Mouse (Mus musculus): ENCODE measurements around the gene Scn4a. TPM values are rescaled to one million over a fixed set of nuclear protein-coding genes. Genes with fewer than 3 reads are reported as not detected.

The Scn4a gene
- polyA plus RNA-seq, 1 experiment from 2014 or later, result 0.03 TPM

GRCm38 (mm10) chr11:106381883-106382282 lies 28.8 kb upstream of the Scn4a start:
- H3K36me3 ChIP-seq (ENCODE audit: inconsistent target), result no peaks in the 10 kb centered on the region
- H3K4me3 ChIP-seq (ENCODE audit: inconsistent target), result peak overlapping the region; percentile 1; the same call in 1 of the 2 replicates
- H3K79me2 ChIP-seq (ENCODE audit: inconsistent target), result no peaks in the 10 kb centered on the region
- WGBS (ENCODE audit: missing documents), result 55% methylated on average over 7 of the region's 7 CpGs
- peak overlapping the region; percentile 8 for H3K27ac ChIP-seq

DNA sequence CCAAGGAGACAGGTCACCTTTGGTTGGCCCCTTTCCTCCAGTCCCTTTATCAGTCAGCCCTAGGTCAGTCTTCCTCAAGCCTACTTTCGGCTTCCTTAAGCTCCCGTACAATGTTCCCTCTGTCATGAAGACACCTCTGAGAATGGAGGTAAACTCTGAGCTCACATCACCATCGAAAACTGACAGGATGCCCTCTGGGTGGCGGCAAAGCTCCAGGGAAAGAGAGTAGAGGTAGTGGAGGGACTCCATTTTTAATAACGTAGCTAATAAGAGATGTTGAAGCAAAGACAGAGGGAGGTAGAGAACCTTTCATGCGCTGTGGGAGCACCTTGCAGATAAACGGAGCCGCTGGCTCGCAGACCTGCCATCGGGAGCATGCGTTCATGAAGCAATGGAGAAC lies 27.9 kb upstream of the Scn4a start:
- no peak overlapping the region for H3K27ac ChIP-seq
- WGBS (ENCODE audit: missing documents), result 96% methylated on average over 11 of the region's 11 CpGs
- H3K4me3 ChIP-seq (ENCODE audit: inconsistent target), result no peak overlapping the region
- H3K36me3 ChIP-seq (ENCODE audit: inconsistent target), result no peaks in the 10 kb centered on the region
- H3K79me2 ChIP-seq (ENCODE audit: inconsistent target), result no peaks in the 10 kb centered on the region

DNA sequence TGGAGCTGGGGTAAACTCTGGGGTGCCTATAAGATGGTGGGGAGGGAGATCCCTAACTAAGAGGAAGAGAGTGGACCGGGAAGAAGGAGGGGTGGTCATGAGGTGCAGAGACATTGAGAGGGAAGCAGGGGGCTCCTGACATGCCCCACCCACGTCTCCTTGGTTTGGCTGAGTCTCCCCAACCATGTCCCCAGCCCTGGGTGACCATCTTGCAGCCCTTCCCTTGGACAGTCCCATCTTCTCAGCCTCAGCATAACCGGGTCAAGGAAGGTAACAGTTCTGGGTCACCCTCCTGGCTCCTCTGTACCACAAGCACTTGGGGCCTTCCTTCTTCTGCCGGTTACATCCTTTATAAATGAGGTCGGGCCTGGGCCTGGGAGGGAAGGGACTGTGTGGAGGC lies 21.9 kb upstream of the Scn4a start:
- H3K79me2 ChIP-seq (ENCODE audit: inconsistent target), result no peaks in the 10 kb centered on the region
- H3K4me3 ChIP-seq (ENCODE audit: inconsistent target), result no peak overlapping the region
- no peak overlapping the region for H3K27ac ChIP-seq
- no peaks in the 10 kb centered on the region for H3K36me3 ChIP-seq (ENCODE audit: inconsistent target)
- WGBS (ENCODE audit: missing documents), result 80% methylated on average over 5 of the region's 5 CpGs

- no peak overlapping the region for H3K4me3 ChIP-seq (ENCODE audit: inconsistent target)
- no peaks in the 10 kb centered on the region for H3K79me2 ChIP-seq (ENCODE audit: inconsistent target)
- 75% methylated on average over 9 of the region's 9 CpGs for WGBS (ENCODE audit: missing documents)
- H3K36me3 ChIP-seq (ENCODE audit: inconsistent target), result no peaks in the 10 kb centered on the region
- H3K27ac ChIP-seq, result no peak overlapping the region
Observed at GRCm38 (mm10) chr11:106374559-106374958, 21.5 kb upstream of the Scn4a start.

- Histone ChIP-seq H3K4me3 (ENCODE audit: inconsistent target) (no peak overlapping the region), H3K79me2 (ENCODE audit: inconsistent target) (no peaks in the 10 kb centered on the region), H3K27ac (no peak overlapping the region), H3K36me3 (ENCODE audit: inconsistent target) (no peaks in the 10 kb centered on the region)
- WGBS (ENCODE audit: missing documents), result 84% methylated on average over 11 of the region's 11 CpGs
Observed at GRCm38 (mm10) chr11:106373998-106374397, 20.9 kb upstream of the Scn4a start.

GRCm38 (mm10) chr11:106366316-106366715 lies 13.2 kb upstream of the Scn4a start:
- 2% methylated on average over 3 of the region's 3 CpGs for WGBS (ENCODE audit: missing documents)
- Histone ChIP-seq H3K79me2 (ENCODE audit: inconsistent target) (no peaks in the 10 kb centered on the region), H3K36me3 (ENCODE audit: inconsistent target) (no peaks in the 10 kb centered on the region), H3K4me3 (ENCODE audit: inconsistent target) (no peak overlapping the region), H3K27ac (no peak overlapping the region)

DNA sequence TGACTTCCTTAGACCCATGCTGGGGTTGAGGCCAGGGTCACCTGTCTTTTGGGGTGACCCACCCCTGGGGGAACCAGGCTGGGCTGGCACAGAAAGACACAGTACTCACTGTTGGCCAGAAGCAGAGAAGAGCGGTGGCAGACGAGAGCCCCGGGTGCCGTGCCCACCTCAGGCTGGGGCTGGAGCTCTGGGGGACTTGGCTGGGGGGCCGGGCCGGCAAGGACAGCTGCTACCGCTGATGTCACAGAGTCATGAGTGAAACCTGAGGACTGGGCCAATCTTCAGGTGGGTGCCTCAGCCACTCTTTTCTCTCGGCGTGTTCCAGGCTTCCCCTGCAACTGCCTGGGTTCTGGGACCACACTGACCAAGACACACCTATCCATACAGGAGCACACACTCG lies 12.3 kb upstream of the Scn4a start, which contains the start of gene Prr29:
Gene Prr29, plus strand, starts transcription at position 107 of the 400 bp plus-strand sequence.
- 83% methylated on average over 10 of the region's 10 CpGs for WGBS (ENCODE audit: missing documents)
- H3K36me3 ChIP-seq (ENCODE audit: inconsistent target), result no peaks in the 10 kb centered on the region
- H3K4me3 ChIP-seq (ENCODE audit: inconsistent target), result no peak within 1 kb of the TSS
- no peak within 1 kb of the TSS for H3K27ac ChIP-seq
- no peaks in the 10 kb centered on the region for H3K79me2 ChIP-seq (ENCODE audit: inconsistent target)

DNA sequence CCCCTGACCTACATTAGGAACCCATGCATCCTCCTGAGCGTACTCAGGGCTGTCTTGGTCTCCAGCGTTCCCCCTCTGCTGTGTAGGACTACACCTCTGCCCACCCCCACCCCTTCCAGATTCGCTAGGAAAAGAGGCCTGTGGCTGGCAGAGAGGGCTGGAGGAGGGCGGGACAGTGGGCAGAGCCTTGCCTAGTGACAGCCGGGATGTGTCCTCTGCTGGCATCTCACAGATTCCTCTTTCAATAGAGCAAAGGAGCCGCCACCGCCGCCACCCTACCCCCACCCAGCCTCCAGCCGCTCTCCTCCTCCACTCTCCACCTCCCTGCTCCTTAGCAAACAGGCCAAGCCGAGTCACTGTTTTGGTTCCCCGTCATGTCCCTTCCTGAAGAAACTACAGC lies 11.6 kb upstream of the Scn4a start:
- Histone ChIP-seq H3K79me2 (ENCODE audit: inconsistent target) (no peaks in the 10 kb centered on the region), H3K36me3 (ENCODE audit: inconsistent target) (no peaks in the 10 kb centered on the region), H3K4me3 (ENCODE audit: inconsistent target) (no peak overlapping the region), H3K27ac (no peak overlapping the region)
- WGBS (ENCODE audit: missing documents), result 26% methylated on average over 11 of the region's 11 CpGs

GRCm38 (mm10) chr11:106359350-106359749 lies 6.3 kb upstream of the Scn4a start:
- no peaks in the 10 kb centered on the region for H3K36me3 ChIP-seq (ENCODE audit: inconsistent target)
- WGBS (ENCODE audit: missing documents), result 46% methylated on average over 5 of the region's 5 CpGs
- no peak overlapping the region for H3K4me3 ChIP-seq (ENCODE audit: inconsistent target)
- H3K79me2 ChIP-seq (ENCODE audit: inconsistent target), result no peaks in the 10 kb centered on the region
- H3K27ac ChIP-seq, result no peak overlapping the region

DNA sequence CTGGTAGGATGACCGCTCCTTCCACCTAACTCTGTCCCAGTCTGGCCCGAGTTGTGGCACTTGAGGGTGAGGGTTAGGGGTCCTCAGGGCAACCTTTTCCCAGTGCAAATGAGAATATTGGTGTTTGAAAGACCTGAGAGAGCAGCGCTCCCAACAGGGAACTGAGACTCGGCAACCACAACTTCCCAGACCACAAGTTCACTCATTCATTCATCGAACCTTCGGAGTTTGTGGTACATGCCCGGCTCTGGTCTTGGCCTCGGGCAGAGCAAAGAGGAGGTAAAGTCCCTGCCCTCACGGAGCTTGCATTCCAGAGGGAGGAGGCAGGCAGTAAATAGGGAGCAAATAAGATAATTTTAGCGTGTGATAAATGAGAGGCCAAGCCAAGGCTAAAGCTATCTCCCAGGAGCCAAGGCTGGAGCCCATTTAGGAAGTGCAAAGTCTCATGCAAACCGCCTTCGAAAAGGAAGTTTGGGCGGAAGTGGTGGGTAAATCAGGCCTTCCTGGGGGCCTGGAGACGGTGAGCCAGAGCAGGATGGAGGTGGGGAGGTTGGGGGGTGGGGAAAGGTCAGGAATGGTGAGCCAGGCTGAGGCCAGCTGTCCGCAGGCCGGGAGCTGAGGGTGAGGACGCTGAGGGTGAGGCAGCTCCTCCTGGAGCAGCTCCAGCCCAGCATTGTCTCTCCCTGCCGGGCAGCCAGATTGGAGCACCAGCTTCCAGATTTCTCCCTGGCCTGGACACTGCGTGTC lies 2.5 kb upstream of the Scn4a start:
- Histone ChIP-seq H3K4me3 (ENCODE audit: inconsistent target) (no peak overlapping the region), H3K27ac (peak overlapping the region; percentile 5), H3K79me2 (ENCODE audit: inconsistent target) (no peaks in the 10 kb centered on the region), H3K36me3 (ENCODE audit: inconsistent target) (no peaks in the 10 kb centered on the region)
- 27% methylated on average over 19 of the region's 19 CpGs for WGBS (ENCODE audit: missing documents)

GRCm38 (mm10) chr11:106354181-106354580 lies 1.1 kb upstream of the Scn4a start:
- H3K36me3 ChIP-seq (ENCODE audit: inconsistent target), result no peaks in the 10 kb centered on the region
- no peak overlapping the region for H3K4me3 ChIP-seq (ENCODE audit: inconsistent target)
- no peak overlapping the region for H3K27ac ChIP-seq
- 36% methylated on average over 1 of the region's 1 CpGs for WGBS (ENCODE audit: missing documents)
- H3K79me2 ChIP-seq (ENCODE audit: inconsistent target), result no peaks in the 10 kb centered on the region

DNA sequence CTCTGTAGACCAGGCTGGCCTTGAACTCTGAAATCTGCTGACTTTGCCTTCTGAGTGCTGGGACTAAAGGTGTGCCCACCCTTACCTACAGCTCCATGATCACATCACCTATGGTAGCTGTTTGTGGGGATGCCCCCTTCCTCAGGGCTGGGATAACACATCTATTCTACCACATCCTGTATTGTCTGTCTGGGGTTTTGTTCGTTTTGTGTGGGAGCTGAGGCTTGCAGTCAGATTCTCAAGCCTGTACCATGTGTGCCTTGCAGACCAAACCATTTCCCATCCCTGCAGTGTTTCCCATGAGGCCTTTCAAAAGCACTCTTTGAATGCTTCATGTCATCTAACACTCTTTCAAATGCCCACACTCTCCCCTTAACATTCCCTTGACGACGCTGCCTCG lies 1.1 kb downstream of the Scn4a start:
- Histone ChIP-seq H3K36me3 (ENCODE audit: inconsistent target) (no peaks in the 10 kb centered on the region), H3K79me2 (ENCODE audit: inconsistent target) (no peaks in the 10 kb centered on the region), H3K4me3 (ENCODE audit: inconsistent target) (no peak overlapping the region), H3K27ac (no peak overlapping the region)
- 81% methylated on average over 4 of the region's 4 CpGs for WGBS (ENCODE audit: missing documents)

GRCm38 (mm10) chr11:106351253-106351652 lies 1.8 kb downstream of the Scn4a start:
- no peak overlapping the region for H3K4me3 ChIP-seq (ENCODE audit: inconsistent target)
- 80% methylated on average over 3 of the region's 3 CpGs for WGBS (ENCODE audit: missing documents)
- no peaks in the 10 kb centered on the region for H3K36me3 ChIP-seq (ENCODE audit: inconsistent target)
- H3K79me2 ChIP-seq (ENCODE audit: inconsistent target), result no peaks in the 10 kb centered on the region
- H3K27ac ChIP-seq, result no peak overlapping the region

DNA sequence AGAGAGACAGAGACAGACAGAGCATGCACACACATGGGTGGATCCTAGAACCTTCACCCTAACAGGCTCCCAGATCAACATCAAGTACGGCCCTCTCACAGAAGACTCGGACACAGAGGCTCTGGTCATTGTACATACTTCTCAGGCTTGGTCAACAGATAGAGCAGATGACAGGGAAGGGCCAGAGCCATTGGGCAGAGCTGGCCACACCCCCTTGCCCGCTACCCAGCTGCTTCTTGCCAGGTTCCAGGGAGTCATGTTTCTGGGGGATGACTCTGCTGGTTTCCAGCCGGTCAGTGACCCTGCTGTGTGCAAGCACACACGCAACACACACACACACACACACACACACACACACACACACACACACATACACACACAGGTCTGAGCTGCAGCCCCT lies 2.2 kb downstream of the Scn4a start:
- 92% methylated on average over 5 of the region's 5 CpGs for WGBS (ENCODE audit: missing documents)
- Histone ChIP-seq H3K4me3 (ENCODE audit: inconsistent target) (no peak overlapping the region), H3K27ac (no peak overlapping the region), H3K79me2 (ENCODE audit: inconsistent target) (no peaks in the 10 kb centered on the region), H3K36me3 (ENCODE audit: inconsistent target) (no peaks in the 10 kb centered on the region)

- H3K4me3 ChIP-seq (ENCODE audit: inconsistent target), result no peak overlapping the region
- H3K79me2 ChIP-seq (ENCODE audit: inconsistent target), result no peaks in the 10 kb centered on the region
- 92% methylated on average over 6 of the region's 6 CpGs for WGBS (ENCODE audit: missing documents)
- H3K36me3 ChIP-seq (ENCODE audit: inconsistent target), result no peaks in the 10 kb centered on the region
- H3K27ac ChIP-seq, result no peak overlapping the region
Observed at GRCm38 (mm10) chr11:106349772-106350171, 3.3 kb downstream of the Scn4a start.

- Histone ChIP-seq H3K27ac (no peak overlapping the region), H3K36me3 (ENCODE audit: inconsistent target) (no peaks in the 10 kb centered on the region), H3K4me3 (ENCODE audit: inconsistent target) (no peak overlapping the region), H3K79me2 (ENCODE audit: inconsistent target) (no peaks in the 10 kb centered on the region)
- 87% methylated on average over 6 of the region's 6 CpGs for WGBS (ENCODE audit: missing documents)
Observed at GRCm38 (mm10) chr11:106344910-106345309, 8.2 kb downstream of the Scn4a start.
